Mouse (Mus musculus) cerebellum, adult 11 months (tissue): ENCODE measurements around the gene Cradd.

Experiments
- DNase-seq: peaks from one replicate; pipeline ENCODE4 v3.0.0; 2022

Cradd gene

GRCm38 (mm10) chr10:95151012-95151768 is 172.7 kb downstream of the Cradd start:
- no peak for DNase-seq

- no peak for DNase-seq
Measured at GRCm38 (mm10) chr10:95149666-95150065, 174.3 kb downstream of the Cradd start.

GRCm38 (mm10) chr10:95148641-95149040 is 175.3 kb downstream of the Cradd start:
- DNase-seq = no peak

- no peak for DNase-seq
Measured at GRCm38 (mm10) chr10:95147136-95147901, 176.6 kb downstream of the Cradd start.

GRCm38 (mm10) chr10:95146491-95146890 is 177.4 kb downstream of the Cradd start:
- DNase-seq = no peak

DNA sequence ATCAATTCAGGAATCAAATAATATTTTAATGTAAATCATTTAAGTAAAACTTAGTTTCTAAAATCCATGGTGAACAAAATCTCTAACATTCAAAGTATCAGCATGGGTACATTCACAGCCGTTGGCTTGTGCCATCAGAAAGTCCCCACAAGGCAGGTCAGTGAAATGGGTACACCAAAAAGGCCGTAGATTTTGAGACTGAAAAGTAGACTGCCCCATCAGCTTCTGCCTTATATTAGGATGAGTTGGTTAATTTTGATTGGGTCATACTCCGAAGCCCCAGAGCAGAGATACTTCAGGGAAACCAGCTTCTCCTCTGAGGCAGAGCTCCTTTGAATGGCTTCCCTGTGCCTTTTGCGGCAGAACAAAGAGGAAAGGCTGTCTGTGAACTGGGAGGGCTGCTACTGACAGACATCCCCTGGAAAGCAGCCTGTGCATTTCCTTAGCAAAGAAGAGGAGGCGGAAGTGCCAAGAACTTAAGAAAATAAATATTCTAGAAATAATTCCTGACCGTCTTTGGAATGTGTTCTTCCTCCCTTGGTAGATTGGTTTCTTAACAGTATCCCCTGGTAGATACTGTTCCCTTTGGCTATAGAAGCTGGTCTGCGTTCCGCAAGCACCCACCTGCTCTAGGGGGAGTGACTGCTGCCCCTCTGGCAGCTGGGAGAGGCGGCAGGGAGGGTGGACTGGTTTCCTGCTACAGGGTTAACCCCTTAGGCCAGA is 178.6 kb downstream of the Cradd start:
- no peak for DNase-seq

DNA sequence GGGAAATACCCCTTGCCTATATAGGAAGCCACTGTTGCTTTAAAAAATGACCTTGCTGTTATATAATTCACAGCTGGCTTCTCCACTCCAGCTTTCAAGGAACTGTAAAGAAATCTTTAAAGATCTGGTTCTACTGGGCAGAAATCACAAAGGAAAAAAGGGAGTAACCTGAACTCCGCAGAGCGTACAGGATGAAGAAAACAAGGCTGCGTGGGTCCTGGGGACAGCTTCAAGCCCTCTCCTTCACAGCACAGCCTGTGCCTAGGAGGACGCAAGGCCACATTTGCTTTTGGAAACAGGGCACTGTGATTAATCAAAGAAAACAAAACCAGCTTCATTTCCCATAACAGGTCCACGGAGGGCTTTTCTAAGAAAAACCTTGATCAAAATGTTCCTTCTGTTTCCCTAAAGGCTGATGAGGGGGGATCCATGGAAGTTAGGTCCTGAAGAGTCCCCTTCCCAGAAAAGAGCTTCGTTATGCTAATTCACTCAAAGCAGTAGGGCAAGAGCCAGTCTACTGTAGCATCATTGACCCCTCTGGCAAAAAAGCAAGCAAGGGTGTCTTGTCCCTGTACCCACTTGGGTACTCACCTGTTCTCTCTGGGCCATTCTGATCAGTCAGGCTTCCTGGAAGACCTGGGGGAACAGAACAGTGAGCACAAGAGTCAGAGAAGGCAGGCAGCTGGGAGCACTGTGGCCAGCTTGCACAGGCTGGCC is 179.4 kb downstream of the Cradd start:
- no peak for DNase-seq

- no peak for DNase-seq
Measured at GRCm38 (mm10) chr10:95143446-95144114, 180.4 kb downstream of the Cradd start.

DNA sequence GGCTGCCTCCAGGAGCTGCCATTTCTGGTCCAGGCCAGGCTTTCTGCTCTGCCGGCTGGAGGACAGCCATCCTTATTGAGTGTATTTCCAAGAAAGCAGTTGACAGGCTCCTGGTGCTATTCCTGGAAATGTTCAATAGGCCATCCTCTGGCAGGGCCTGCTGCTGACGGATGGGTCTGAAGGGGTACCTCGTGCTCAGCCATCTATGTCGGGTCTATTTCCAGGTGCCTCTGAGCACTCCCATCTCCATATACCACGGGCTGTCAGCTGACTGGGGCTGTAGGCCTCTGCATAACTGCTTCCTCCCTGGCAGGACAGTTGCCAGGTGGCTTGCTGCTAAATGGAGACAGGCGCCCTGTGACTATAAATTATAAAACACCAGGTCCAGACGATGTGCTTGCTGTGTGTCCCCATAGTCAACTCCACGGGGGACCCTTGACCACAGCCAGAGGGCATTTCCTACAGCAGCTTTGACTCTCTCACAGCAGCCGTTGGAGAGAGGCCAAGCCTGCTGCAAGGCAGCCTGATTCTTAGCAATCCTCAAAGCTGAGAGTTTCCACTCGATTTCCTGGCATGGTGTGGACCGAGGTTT is 181.0 kb downstream of the Cradd start:
- peak; percentile 61 for DNase-seq

DNA sequence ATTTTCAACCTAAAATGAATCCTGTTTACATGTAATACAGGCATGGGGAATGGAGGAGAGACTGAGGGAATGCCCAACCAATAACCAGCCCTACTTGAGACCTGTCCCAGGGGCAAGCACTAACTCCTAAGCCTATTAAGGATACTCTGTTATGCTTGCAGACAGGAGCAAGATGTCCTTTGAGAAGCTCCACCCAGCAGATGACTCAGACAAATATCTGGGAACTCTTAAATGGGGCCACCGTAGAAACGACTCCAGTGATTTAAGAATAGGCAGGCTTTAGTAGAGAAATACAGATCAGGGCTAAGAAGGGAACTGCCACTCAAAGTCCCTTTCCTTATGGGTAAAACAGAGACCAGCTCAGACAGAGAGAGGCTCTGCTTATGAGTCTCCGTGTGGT is 182.9 kb downstream of the Cradd start:
- DNase-seq = no peak

- no peak for DNase-seq
Measured at GRCm38 (mm10) chr10:95140191-95140590, 183.7 kb downstream of the Cradd start.

GRCm38 (mm10) chr10:95139645-95140044 is 184.3 kb downstream of the Cradd start:
- peak; percentile 7 for DNase-seq

DNA sequence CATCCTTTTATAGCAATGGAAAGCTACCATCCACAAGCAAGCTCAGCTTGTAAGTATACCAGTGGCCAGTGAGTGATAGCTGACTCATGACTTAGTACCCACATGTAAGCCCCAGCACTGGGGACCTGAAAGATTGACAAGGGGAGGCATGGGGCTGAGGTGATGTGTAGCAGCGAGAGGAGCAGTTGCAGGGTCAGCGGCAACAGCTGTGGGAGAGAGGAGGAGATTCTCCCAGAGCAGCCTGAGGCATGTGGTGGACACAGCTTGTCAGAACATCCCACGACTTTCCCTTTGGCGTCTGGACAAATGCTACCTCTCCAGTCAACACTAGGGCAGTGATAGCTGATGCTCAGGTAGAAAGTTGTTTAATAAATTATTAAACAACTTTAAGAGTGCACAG is 190.9 kb downstream of the Cradd start:
- no peak for DNase-seq
